Comparison of ENCODE assay signal across 8 mouse cellular contexts in genomic region chr6:72677079-72677478, GRCm38 (mm10).
DNase-seq lines count a peak whose midpoint lies in the region; ATAC-seq and TF ChIP-seq lines count a peak whose summit lies in the region.
"Had no signal": no experiment of that assay in that cellular context is flagged by ENCODE, and none has a peak within 500 bp of the region (broad histone marks: within the 10 kb centered on the region; RNA-seq: fewer than 3 reads in every experiment).

No protein-coding gene starts in this region.

- H3K4me2 ChIP-seq in liver, postnatal 0 days (ENCODE audit: low read depth, low read length) = no peak overlapping the region

- DNase-seq in lung, postnatal 36 days = peak; percentile 39
- no peak for DNase-seq in lung, postnatal 4 days
- no peak for DNase-seq in hindbrain, embryonic 10.5 days (ENCODE audit: low spot score)
- DNase-seq in liver, postnatal 0 days = no peak
- no peak for DNase-seq in thymus, postnatal 10 days (ENCODE audit: low spot score in 2 of 2)
- no peak for DNase-seq in cerebellum, postnatal 25 days
- no peak for DNase-seq in frontal cortex, postnatal 10 days (ENCODE audit: low spot score in 2 of 2)

- WGBS in hindbrain, embryonic 10.5 days = 6% methylated on average over 10 of the region's 10 CpGs
- 51% methylated on average over 10 of the region's 10 CpGs for whole genome bisulfite sequencing in liver, postnatal 0 days (ENCODE audit: insufficient replicate concordance)

- H3K9ac ChIP-seq in liver, postnatal 0 days (replicated peaks) = no peak overlapping the region

- H3K27ac ChIP-seq in hindbrain, embryonic 10.5 days = peak overlapping the region; percentile 84
- 0 out of 2 replicates have a peak overlapping the region, but pooled peaks have one; percentile 16 for H3K27ac ChIP-seq in liver, postnatal 0 days (ENCODE audit: low read depth)

- H3K27me3 ChIP-seq in hindbrain, embryonic 10.5 days (ENCODE audit: insufficient read depth, poor library complexity, severe bottlenecking) = peaks cover 36% of the 10 kb centered on the region
- no peaks in the 10 kb centered on the region for H3K27me3 ChIP-seq in liver, postnatal 0 days (ENCODE audit: insufficient read depth, low read length)
- H3K27me3 ChIP-seq: Patski had no signal

- TF ChIP-seq EP300 in liver, postnatal 0 days (IDR thresholded peaks at IDR 0.05; ENCODE audit: low read depth) = no peak

- peak overlapping the region; percentile 39 for H3K4me3 ChIP-seq in hindbrain, embryonic 10.5 days
- no peak overlapping the region for H3K4me3 ChIP-seq in liver, postnatal 0 days (ENCODE audit: low read depth, low read length)

- 0 out of 2 replicates have a peak, but pooled peaks cover 2% of the 10 kb centered on the region for H3K36me3 ChIP-seq in hindbrain, embryonic 10.5 days
- H3K36me3 ChIP-seq in liver, postnatal 0 days (replicated peaks; ENCODE audit: insufficient read depth, low read length) = no peaks in the 10 kb centered on the region

- TF ChIP-seq CTCF in liver, postnatal 0 days (IDR thresholded peaks at IDR 0.05; ENCODE audit: low read depth) = no peak

- no peaks in the 10 kb centered on the region for H3K9me3 ChIP-seq in hindbrain, embryonic 10.5 days
- H3K9me3 ChIP-seq in liver, postnatal 0 days (ENCODE audit: low read length) = no peaks in the 10 kb centered on the region

- ATAC-seq in liver, postnatal 0 days = no peak

- H3K4me1 ChIP-seq in hindbrain, embryonic 10.5 days (replicated peaks) = peaks cover 79% of the 10 kb centered on the region
- H3K4me1 ChIP-seq in liver, postnatal 0 days (ENCODE audit: insufficient read depth) = no peaks in the 10 kb centered on the region
